Mouse (Mus musculus) kidney, postnatal 25 days (tissue): Measurements from ENCODE around the gene Gm7942.
"Not testable (repeated sequence)": the region's sequence is repeated elsewhere in the genome, so short reads cannot be mapped to it uniquely, and the experiment has no call there.

ENCODE experiments used
- DNase-seq, 2 experiments: peaks; one replicate each; pipeline ENCODE4 v3.0.0; 2021; ENCODE audit warnings: mixed read lengths in 2 of 2

Gene Gm7942

DNA sequence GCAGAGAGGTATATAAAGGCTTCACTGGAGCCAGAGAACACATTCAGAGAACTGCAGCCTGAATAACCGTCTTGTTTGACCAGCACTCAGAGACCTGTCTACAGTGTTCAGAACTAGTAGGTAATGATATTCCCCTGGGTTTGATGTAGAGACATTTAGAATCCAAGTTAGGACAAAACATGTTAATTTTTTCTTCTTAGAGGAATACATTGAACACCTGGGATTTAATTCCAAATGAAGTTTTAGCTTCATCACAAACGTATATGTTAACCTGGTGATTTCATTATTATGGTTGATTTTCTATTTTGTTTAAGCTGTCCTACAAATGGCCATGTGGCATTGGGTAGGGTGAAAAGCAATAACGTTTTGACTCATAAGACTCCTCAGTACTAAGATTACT is at the start of gene Gm7942:
TSS of gene Gm7942 (plus strand) at position 301 of the 400 bp plus-strand sequence.
- DNase-seq = not testable (repeated sequence)
